Mouse (Mus musculus) stomach, embryonic 14.5 days (tissue): ENCODE results near the gene Xpo6. TPM values are rescaled to one million over a fixed set of nuclear protein-coding genes. Genes with fewer than 3 reads are reported as not detected.

ENCODE experiments used
- ATAC-seq: fragments of 200-750 bp; cut with Nextera tagmentation; 2 replicates; pipeline ENCODE4 v1.8.0; 2017; ENCODE audit warnings: low read depth, moderate TSS enrichment; ENCODE audit not compliant: insufficient number of reproducible peaks, insufficient read depth, low FRiP score
- H3K27ac ChIP-seq: fragments of 300-500 bp; sonication (generic); 2 replicates; pipeline ENCODE4 v1.5.1; 2014; ENCODE audit warnings: mild to moderate bottlenecking, low read length, moderate library complexity, mixed read lengths
- H3K27me3 ChIP-seq: fragments of 300-500 bp; sonication (generic); 2 replicates; pipeline ENCODE4 v1.6.1; 2014; ENCODE audit warnings: low read length, control low read depth, mixed read lengths; ENCODE audit not compliant: control insufficient read depth, insufficient read depth
- H3K36me3 ChIP-seq: fragments of 300-500 bp; sonication (generic); 2 replicates; pipeline ENCODE4 v1.6.1; 2014; ENCODE audit warnings: mild to moderate bottlenecking, control low read depth, low read length, moderate library complexity, mixed read lengths; ENCODE audit not compliant: control insufficient read depth, insufficient read depth
- H3K4me1 ChIP-seq: fragments of 300-500 bp; sonication (generic); 2 replicates; pipeline ENCODE4 v1.6.1; 2014; ENCODE audit warnings: low read length, control low read depth, mixed read lengths; ENCODE audit not compliant: control insufficient read depth, insufficient read depth
- H3K4me2 ChIP-seq: fragments of 300-500 bp; sonication (generic); replicated peaks from 2 replicates; pipeline ENCODE4 v1.6.1; 2014; ENCODE audit warnings: low read depth, low read length, control low read depth
- H3K4me3 ChIP-seq: fragments of 300-500 bp; sonication (generic); 2 replicates; pipeline ENCODE4 v1.5.1; 2014; ENCODE audit warnings: low read depth, low read length, control low read depth
- H3K9ac ChIP-seq: fragments of 300-500 bp; sonication (generic); replicated peaks from 2 replicates; pipeline ENCODE4 v1.6.1; 2014; ENCODE audit warnings: low read depth, mild to moderate bottlenecking, control low read depth, low read length, moderate library complexity, mixed read lengths
- H3K9me3 ChIP-seq: fragments of 300-500 bp; sonication (generic); 2 replicates; pipeline ENCODE4 v1.6.1; 2016; ENCODE audit warnings: low read depth, low read length, control low read depth; ENCODE audit not compliant: control insufficient read depth
- WGBS: fragments of 180-500 bp; shearing (Covaris S2); extraction: QIAGEN DNeasy Blood & Tissue Kit; methylation state at CpG from one replicate; pipeline ENCODE4 v1.1.7; 2014; 5-methylcytosine and 5-hydroxymethylcytosine counted together
- polyA plus RNA-seq: library from polyadenylated mRNA; unstranded; fragments of >200 nt; fragmentation: Nextera tagmentation; extraction: Ambion mirVana; gene quantifications from 2 replicates; pipeline ENCODE4 v1.2.1, GENCODE M21; 2014

Xpo6 gene
- polyA plus RNA-seq, 1 experiment from 2014 or later = 65.9 TPM

GRCm38 (mm10) chr7:126135391-126135790, 64.9 kb downstream of the Xpo6 start:
- Histone ChIP-seq H3K9me3 (no peaks in the 10 kb centered on the region), H3K4me1 (no peaks in the 10 kb centered on the region), H3K4me2 (no peak overlapping the region), H3K36me3 (peaks cover 24% of the 10 kb centered on the region), H3K9ac (no peak overlapping the region), H3K4me3 (no peak overlapping the region), H3K27me3 (no peaks in the 10 kb centered on the region), H3K27ac (no peak overlapping the region)
- ATAC-seq = no peak
- WGBS = 79% methylated on average over 2 of the region's 2 CpGs

- H3K27ac ChIP-seq = no peak overlapping the region
- WGBS = 92% methylated on average over 4 of the region's 4 CpGs
- no peak overlapping the region for H3K4me2 ChIP-seq
- H3K9ac ChIP-seq = no peak overlapping the region
- no peaks in the 10 kb centered on the region for H3K4me1 ChIP-seq
- no peaks in the 10 kb centered on the region for H3K9me3 ChIP-seq
- peaks cover 26% of the 10 kb centered on the region for H3K36me3 ChIP-seq
- H3K4me3 ChIP-seq = no peak overlapping the region
- H3K27me3 ChIP-seq = no peaks in the 10 kb centered on the region
- no peak for ATAC-seq
Observed at GRCm38 (mm10) chr7:126134634-126135321, 65.5 kb downstream of the Xpo6 start.

- H3K27ac ChIP-seq = no peak overlapping the region
- H3K9me3 ChIP-seq = no peaks in the 10 kb centered on the region
- H3K27me3 ChIP-seq = no peaks in the 10 kb centered on the region
- H3K9ac ChIP-seq = no peak overlapping the region
- H3K4me3 ChIP-seq = no peak overlapping the region
- ATAC-seq = no peak
- WGBS = 89% methylated on average over 2 of the region's 2 CpGs
- H3K4me1 ChIP-seq = no peaks in the 10 kb centered on the region
- H3K4me2 ChIP-seq = no peak overlapping the region
- H3K36me3 ChIP-seq = peaks cover 53% of the 10 kb centered on the region
Observed at GRCm38 (mm10) chr7:126127673-126128072, 72.6 kb downstream of the Xpo6 start.

DNA sequence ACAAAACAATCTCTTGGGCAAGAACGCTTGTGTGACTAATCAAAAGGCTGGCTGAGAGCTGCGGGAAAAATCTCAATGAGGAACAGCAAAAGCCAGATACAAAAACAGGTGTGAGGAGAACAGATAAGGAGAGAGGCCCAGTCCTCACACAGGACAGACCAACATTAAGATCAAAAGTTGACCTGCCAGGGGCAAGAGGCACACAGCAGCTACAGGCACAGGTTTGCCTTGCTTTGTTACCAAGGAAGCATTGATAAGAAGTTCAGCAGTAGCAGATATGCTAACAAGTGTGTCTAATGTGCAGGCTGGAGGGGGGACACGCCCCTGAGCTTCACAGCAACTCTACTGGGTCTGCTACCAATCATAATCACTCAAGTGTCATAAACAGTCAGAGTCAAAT, 73.8 kb downstream of the Xpo6 start:
- H3K9me3 ChIP-seq = no peaks in the 10 kb centered on the region
- H3K36me3 ChIP-seq = peaks cover 57% of the 10 kb centered on the region
- no peak overlapping the region for H3K4me3 ChIP-seq
- H3K9ac ChIP-seq = no peak overlapping the region
- no peak overlapping the region for H3K4me2 ChIP-seq
- no peaks in the 10 kb centered on the region for H3K27me3 ChIP-seq
- WGBS = 62% methylated on average over 3 of the region's 3 CpGs
- peak; percentile 72 for ATAC-seq
- no peaks in the 10 kb centered on the region for H3K4me1 ChIP-seq
- no peak overlapping the region; the same call in 1 of the 2 replicates for H3K27ac ChIP-seq

GRCm38 (mm10) chr7:126121533-126121932, 78.8 kb downstream of the Xpo6 start:
- peaks cover 41% of the 10 kb centered on the region for H3K36me3 ChIP-seq
- H3K4me2 ChIP-seq = no peak overlapping the region
- ATAC-seq = peak; percentile 46; the same call in 1 of the 2 replicates
- no peak overlapping the region for H3K9ac ChIP-seq
- H3K4me3 ChIP-seq = no peak overlapping the region
- H3K9me3 ChIP-seq = no peaks in the 10 kb centered on the region
- WGBS = 90% methylated on average over 4 of the region's 4 CpGs
- no peaks in the 10 kb centered on the region for H3K4me1 ChIP-seq
- H3K27me3 ChIP-seq = no peaks in the 10 kb centered on the region
- peak overlapping the region; percentile 39; the same call in 1 of the 2 replicates for H3K27ac ChIP-seq

- Histone ChIP-seq H3K4me2 (no peak overlapping the region), H3K4me1 (no peaks in the 10 kb centered on the region), H3K9me3 (no peaks in the 10 kb centered on the region), H3K27me3 (no peaks in the 10 kb centered on the region), H3K36me3 (peaks cover 51% of the 10 kb centered on the region), H3K9ac (no peak overlapping the region), H3K27ac (no peak overlapping the region), H3K4me3 (no peak overlapping the region)
- 84% methylated on average over 6 of the region's 6 CpGs for WGBS
- ATAC-seq = no peak
Observed at GRCm38 (mm10) chr7:126119819-126120218, 80.5 kb downstream of the Xpo6 start.

DNA sequence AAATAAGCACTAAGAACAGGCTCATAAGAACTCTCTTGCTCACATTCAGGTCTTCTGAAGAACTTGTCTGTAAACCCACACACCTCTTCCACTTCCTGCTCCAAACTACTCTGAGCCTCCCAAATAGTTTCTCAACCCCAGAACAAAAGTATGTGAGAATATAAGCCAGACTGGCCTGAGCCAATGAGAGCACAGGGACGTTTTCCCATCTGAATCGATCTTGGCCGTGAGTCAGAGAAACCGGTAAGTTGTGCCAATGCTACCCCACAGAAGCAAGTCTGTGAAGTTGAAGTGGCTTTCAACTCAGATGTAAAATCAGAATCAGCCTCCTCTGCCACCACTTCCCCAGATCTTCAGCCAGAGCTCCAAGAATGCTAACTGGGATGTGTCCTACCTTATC, 87.0 kb downstream of the Xpo6 start:
- Histone ChIP-seq H3K9ac (no peak overlapping the region), H3K4me2 (no peak overlapping the region), H3K27me3 (no peaks in the 10 kb centered on the region), H3K9me3 (no peaks in the 10 kb centered on the region), H3K36me3 (peaks cover 75% of the 10 kb centered on the region), H3K4me1 (no peaks in the 10 kb centered on the region), H3K27ac (no peak overlapping the region), H3K4me3 (no peak overlapping the region)
- no peak for ATAC-seq
- 88% methylated on average over 4 of the region's 4 CpGs for WGBS

- Histone ChIP-seq H3K9ac (no peak overlapping the region), H3K4me1 (no peaks in the 10 kb centered on the region), H3K9me3 (no peaks in the 10 kb centered on the region), H3K4me2 (no peak overlapping the region), H3K36me3 (peaks cover 91% of the 10 kb centered on the region), H3K4me3 (no peak overlapping the region), H3K27me3 (no peaks in the 10 kb centered on the region), H3K27ac (no peak overlapping the region)
- no peak for ATAC-seq
- 79% methylated on average over 2 of the region's 2 CpGs for WGBS
Observed at GRCm38 (mm10) chr7:126111230-126111629, 89.1 kb downstream of the Xpo6 start.

DNA sequence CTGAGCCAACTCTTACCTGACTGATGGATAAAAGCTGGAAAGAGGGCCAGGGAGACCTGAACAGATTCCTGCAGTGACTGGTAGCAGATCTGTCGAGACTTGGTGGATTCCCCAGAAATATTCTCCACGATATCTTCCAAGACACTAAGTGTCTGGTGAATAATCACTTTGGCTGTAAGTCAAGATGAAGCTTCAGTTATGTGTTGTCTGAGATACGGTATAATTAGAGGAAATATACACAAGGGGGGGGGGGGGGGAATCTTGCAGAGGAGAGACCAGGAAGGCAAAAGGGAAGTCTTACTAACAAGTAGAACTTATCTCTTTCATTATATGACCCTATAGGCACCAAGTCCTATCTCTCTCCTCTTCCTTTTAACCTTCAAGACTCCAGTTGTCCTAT, 90.4 kb downstream of the Xpo6 start:
- no peak overlapping the region for H3K4me2 ChIP-seq
- ATAC-seq = no peak
- no peaks in the 10 kb centered on the region for H3K9me3 ChIP-seq
- no peaks in the 10 kb centered on the region for H3K27me3 ChIP-seq
- H3K4me3 ChIP-seq = no peak overlapping the region
- no peak overlapping the region for H3K27ac ChIP-seq
- no peak overlapping the region for H3K9ac ChIP-seq
- WGBS = 81% methylated on average over 3 of the region's 3 CpGs
- peaks cover 90% of the 10 kb centered on the region for H3K36me3 ChIP-seq
- H3K4me1 ChIP-seq = no peaks in the 10 kb centered on the region
